Mouse (Mus musculus): Measurements from ENCODE around the gene Slc13a3. TPM values are rescaled to one million over a fixed set of nuclear protein-coding genes. Genes with fewer than 3 reads are reported as not detected.
A peak's percentile ranks its signal among the peaks of the same experiment; 100 is the strongest.

Gene Slc13a3
- total RNA-seq, 2 experiments from 2014 or later, result 17.4 to 38.9 TPM

- no peak for DNase-seq
These were observed 2.8 kb upstream of the Slc13a3 start for GRCm38 (mm10) chr2:165475850-165476249.

DNA sequence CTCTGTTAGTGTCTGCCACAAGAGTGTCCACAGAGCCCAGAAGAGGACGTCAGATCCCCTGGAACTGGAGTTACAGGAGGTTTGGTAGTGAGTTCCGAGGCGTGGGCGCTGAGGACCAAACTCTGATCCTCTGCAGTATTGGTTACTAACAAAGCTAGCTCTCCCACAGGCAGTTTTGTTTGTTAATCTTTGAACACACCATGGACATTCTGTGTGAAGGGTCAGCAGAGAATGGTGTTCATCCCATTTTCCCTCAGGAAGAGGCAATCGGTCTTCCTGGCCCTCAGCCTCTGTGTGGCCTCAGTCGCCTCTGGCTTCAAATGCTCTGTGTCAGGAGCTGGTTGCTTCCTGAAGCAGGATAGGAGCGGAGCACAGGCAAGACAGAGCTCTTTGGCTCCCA is 2.4 kb upstream of the Slc13a3 start:
- DNase-seq, result no peak

- no peak for DNase-seq
These were observed 1.1 kb downstream of the Slc13a3 start for GRCm38 (mm10) chr2:165471943-165472342.

GRCm38 (mm10) chr2:165470167-165470566 is 2.9 kb downstream of the Slc13a3 start:
- peak; percentile 29 for DNase-seq

GRCm38 (mm10) chr2:165467824-165468452 is 5.1 kb downstream of the Slc13a3 start:
- DNase-seq, result peak; percentile 35

GRCm38 (mm10) chr2:165459663-165460062 is 13.4 kb downstream of the Slc13a3 start:
- no peak for DNase-seq

DNA sequence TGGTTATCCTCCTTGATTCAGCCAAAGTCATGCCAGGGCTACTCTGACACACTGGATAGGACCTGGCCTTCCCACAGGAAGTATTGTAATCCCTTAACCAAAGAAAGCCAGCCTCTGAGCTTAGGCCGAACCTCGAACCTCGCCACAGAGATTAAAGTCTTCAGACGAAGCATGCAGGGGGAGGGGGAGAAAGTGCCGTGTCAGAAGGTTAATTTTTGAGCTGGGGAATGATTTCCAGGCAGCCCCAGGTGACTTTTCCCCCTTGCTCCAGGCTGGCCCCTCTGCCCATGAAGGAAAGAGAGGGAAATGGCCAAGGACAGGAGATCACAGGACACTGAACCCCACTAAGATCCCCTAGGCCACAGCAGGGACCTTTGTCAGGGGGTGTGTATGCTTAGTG is 14.8 kb downstream of the Slc13a3 start:
- no peak for DNase-seq

DNA sequence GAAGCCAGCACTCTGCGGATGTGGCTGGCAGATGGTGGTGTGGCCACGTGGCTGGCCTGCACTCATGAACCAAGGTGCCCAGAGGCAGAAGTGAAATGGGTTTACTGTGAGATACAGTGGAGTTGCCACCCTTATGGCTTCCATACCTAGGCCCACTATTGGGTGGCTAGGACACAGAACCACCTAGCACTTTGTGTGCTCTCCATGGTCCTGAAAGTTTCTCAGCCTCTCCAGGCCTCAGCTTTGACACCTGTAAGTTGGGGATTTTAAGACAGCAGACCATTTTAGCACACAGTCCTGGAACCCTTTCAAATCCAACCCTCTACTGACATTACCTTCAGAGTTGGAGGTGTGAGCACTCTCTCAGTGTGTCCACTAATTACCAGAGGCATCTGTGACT is 16.3 kb downstream of the Slc13a3 start:
- peak; percentile 20 for DNase-seq

- DNase-seq, result no peak
These were observed 20.0 kb downstream of the Slc13a3 start for GRCm38 (mm10) chr2:165452730-165453693.

GRCm38 (mm10) chr2:165448475-165448874 is 24.6 kb downstream of the Slc13a3 start:
- DNase-seq, result no peak

- no peak for DNase-seq
These were observed 28.2 kb downstream of the Slc13a3 start for GRCm38 (mm10) chr2:165444861-165445260.

DNA sequence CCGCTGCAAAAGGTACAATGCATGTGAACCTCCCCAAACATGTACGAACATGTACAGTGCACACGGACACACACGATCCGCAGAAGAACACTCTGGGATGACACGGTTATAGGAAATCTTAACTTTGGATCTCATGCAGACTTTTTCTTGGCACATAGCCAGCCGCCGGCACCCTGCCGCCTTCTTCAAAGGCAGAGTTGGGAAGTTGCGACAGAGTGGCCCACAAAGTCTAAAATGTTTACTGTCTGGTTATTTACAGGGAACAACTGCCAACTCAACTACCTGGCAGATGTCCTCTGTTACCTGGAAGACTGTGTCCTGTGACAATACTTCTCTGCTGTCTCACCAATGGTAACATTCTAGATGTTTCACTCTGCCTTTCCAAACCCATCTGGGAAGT is 30.0 kb downstream of the Slc13a3 start:
- peak; percentile 75 for DNase-seq

DNA sequence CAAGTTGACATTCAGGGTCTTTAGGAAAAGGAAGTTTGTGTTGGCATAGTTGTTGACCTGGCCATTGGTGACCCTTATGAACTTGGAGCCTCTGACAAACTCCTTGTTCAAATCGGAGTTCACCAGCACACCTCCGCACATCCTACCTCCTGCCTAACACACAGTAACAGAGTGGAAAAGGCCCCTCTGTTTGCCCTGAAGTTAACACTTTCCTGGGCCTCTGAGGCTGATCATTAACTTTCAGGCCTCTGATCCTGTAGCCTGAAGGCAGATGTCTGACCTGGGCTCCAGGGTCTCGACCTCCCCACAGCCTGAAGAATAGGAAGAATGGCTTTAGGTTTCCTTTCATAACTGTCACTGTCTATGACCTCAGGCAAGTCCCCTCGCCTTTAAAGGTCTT is 31.4 kb downstream of the Slc13a3 start:
- DNase-seq, result no peak

GRCm38 (mm10) chr2:165439613-165440012 is 33.4 kb downstream of the Slc13a3 start:
- no peak for DNase-seq

GRCm38 (mm10) chr2:165438881-165439280 is 34.1 kb downstream of the Slc13a3 start:
- DNase-seq, result no peak

DNA sequence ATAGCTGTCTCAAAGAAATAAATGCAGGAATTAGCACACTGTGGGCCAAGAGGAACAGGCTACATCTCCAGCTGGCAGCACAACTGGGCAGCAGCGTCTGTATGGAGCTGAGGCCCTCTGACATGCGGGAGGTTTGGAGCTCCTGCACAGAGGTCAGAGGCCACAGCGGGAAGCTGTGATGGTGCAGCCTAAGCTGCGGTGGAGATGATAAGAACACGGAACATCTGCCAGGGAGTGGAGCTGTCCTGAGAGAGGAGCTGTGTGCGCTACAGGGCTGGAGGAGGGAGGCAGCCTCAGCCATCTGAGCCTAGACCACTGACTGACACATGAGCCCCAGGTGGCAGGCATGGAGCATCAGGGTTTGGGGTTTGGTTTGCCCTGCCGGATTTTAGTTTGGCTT is 44.3 kb downstream of the Slc13a3 start:
- DNase-seq, result no peak

GRCm38 (mm10) chr2:165420195-165420594 is 52.8 kb downstream of the Slc13a3 start:
- DNase-seq, result no peak

GRCm38 (mm10) chr2:165419670-165420111 is 53.3 kb downstream of the Slc13a3 start:
- no peak for DNase-seq

- no peak for DNase-seq
These were observed 54.5 kb downstream of the Slc13a3 start for GRCm38 (mm10) chr2:165418577-165418976.

DNA sequence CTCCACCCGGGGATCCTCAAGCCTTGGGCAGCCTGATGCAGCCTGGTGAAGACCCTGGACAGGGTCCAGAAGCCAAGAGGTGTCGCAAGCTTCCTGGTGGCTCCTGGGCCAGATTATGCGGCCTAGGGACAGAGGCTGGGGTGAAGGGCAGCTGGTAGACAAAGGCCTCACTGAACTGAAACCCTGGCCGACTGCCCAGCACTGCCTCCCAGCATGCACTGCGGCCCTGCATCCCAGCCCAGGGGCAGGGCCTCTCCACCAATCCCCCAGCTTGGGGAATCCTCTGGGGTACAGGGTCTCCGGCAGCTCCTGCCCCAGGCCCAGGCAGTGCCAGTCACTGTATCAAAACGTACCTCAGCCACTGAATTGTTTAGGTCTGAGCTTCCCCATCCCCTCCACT is 55.7 kb downstream of the Slc13a3 start:
- DNase-seq, result peak; percentile 81

GRCm38 (mm10) chr2:165415795-165416194 is 57.2 kb downstream of the Slc13a3 start:
- DNase-seq, result no peak

- no peak for DNase-seq
These were observed 57.8 kb downstream of the Slc13a3 start for GRCm38 (mm10) chr2:165415141-165415721.

GRCm38 (mm10) chr2:165414321-165414720 is 58.7 kb downstream of the Slc13a3 start:
- DNase-seq, result no peak
